Mouse (Mus musculus) liver, embryonic 15.5 days (tissue): ENCODE measurements around the gene Adam1b. TPM values are rescaled to one million over a fixed set of nuclear protein-coding genes. Genes with fewer than 3 reads are reported as not detected.

Experiments
- ATAC-seq: fragments of 200-750 bp; cut with Nextera tagmentation; 2 replicates; pipeline ENCODE4 v1.8.0; 2017; ENCODE audit warnings: moderate number of reproducible peaks, mild to moderate bottlenecking, moderate library complexity; ENCODE audit not compliant: insufficient read depth
- H3K27ac ChIP-seq: fragments of 300-500 bp; sonication (generic); replicated peaks from 2 replicates; pipeline ENCODE4 v1.5.1; 2015; ENCODE audit warnings: mild to moderate bottlenecking, inconsistent platforms
- H3K27me3 ChIP-seq: fragments of 300-500 bp; sonication (generic); 2 replicates; pipeline ENCODE4 v1.6.1; 2015; ENCODE audit warnings: mild to moderate bottlenecking, inconsistent platforms
- H3K36me3 ChIP-seq: fragments of 300-500 bp; sonication (generic); replicated peaks from 2 replicates; pipeline ENCODE4 v1.6.1; 2015; ENCODE audit warnings: moderate library complexity, mild to moderate bottlenecking, inconsistent platforms
- H3K4me1 ChIP-seq: fragments of 300-500 bp; sonication (generic); replicated peaks from 2 replicates; pipeline ENCODE4 v1.6.1; 2015; ENCODE audit warnings: inconsistent platforms
- H3K4me2 ChIP-seq: fragments of 300-500 bp; sonication (generic); 2 replicates; pipeline ENCODE4 v1.6.1; 2015; ENCODE audit warnings: moderate library complexity, mild to moderate bottlenecking, inconsistent platforms
- H3K4me3 ChIP-seq: fragments of 300-500 bp; sonication (generic); replicated peaks from 2 replicates; pipeline ENCODE4 v1.5.1; 2015; ENCODE audit warnings: mild to moderate bottlenecking, inconsistent platforms
- H3K9ac ChIP-seq: fragments of 300-500 bp; sonication (generic); 2 replicates; pipeline ENCODE4 v1.6.1; 2015; ENCODE audit warnings: moderate library complexity, mild to moderate bottlenecking, inconsistent platforms
- H3K9me3 ChIP-seq: fragments of 300-500 bp; sonication (generic); replicated peaks from 2 replicates; pipeline ENCODE4 v1.6.1; 2016; ENCODE audit warnings: inconsistent platforms
- WGBS: fragments of 180-500 bp; shearing (Covaris S2); methylation state at CpG from one replicate; pipeline ENCODE4 v1.1.7; 2015; ENCODE audit warnings: mixed read lengths; ENCODE audit not compliant: insufficient replicate concordance; 5-methylcytosine and 5-hydroxymethylcytosine counted together
- polyA plus RNA-seq: library from polyadenylated mRNA; unstranded; fragments of >200 nt; fragmentation: Nextera tagmentation; extraction: Ambion mirVana; gene quantifications from 2 replicates; pipeline ENCODE4 v1.2.1, GENCODE M21; 2015

Adam1b gene
- polyA plus RNA-seq, 1 experiment from 2014 or later: not detected

DNA sequence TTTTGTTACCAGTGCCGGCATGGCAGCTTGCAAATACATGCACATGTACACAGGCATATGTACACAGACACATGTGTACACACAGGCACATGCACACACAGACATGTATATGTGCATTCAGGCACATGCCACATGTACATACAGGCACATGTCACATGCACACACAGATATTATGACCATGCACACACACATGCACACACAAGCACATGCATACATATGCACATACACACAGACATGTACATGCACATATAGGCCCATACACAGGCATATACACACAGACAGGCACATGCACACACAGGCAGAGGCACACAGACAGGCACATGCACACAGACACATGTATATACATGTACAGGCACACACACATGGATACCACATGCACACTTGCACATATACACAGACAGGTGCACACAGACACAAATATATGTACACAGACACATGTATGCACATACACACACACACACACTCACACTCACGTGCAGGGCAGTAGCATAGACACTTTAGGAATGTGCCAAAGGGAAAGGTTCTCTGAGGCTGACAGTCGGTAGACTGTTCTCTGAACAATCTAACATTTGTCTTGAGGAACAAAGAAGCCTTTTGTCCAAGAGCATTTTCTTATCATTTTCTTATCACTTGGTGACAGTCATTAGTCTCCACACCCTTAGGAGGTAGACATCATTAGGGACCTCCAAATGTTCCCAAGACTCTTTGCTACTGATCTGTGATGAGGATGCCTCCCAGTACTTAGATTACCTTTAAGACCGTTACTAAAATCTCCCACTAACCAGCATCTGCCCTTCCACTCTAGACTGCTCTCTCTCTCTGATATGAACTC is 41.7 kb downstream of the Adam1b start:
- Histone ChIP-seq H3K27ac (peak overlapping the region; percentile 54; the same call in 1 of the 2 replicates), H3K4me2 (no peak overlapping the region), H3K4me3 (no peak overlapping the region), H3K36me3 (no peaks in the 10 kb centered on the region), H3K4me1 (peaks cover 25% of the 10 kb centered on the region), H3K9me3 (no peaks in the 10 kb centered on the region), H3K9ac (no peak overlapping the region), H3K27me3 (no peaks in the 10 kb centered on the region)
- 30% methylated on average over 4 of the region's 4 CpGs for WGBS
- peak; percentile 80 for ATAC-seq

DNA sequence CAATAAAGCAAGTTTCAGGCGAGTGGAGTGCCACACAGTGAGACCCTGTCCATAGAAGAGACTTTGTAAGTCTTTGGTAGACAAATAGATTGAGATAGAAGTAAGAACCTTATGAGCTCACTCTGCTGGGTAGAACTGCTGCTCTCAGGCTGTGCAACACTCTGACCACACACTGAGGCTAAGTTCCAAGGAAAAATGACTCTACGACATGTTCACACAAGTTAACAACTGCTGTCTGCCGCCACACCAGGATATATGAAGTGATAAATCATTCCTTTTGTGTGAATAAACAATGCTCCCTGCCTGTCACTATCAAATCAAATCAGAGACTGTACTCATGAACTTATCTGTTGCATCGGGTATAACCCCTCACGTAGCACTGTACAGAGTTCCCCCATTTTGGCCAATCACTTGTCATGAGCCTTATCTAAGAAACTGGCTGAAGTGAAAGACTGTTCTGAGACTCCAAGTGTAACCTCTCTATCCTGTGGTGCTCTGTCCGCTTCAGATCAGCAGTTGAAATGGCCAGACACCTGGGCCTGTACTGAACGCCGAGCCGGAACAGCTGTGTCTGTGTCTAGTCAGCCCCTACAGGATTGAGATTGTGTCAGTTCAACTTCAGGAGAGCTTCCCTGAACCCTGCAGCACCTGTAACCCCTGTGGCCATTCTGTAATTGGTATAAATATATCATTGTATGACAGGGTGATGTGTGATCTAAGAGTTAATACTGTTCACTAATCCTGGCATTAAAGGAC is 47.5 kb downstream of the Adam1b start:
- Histone ChIP-seq H3K9ac (no peak overlapping the region), H3K27ac (no peak overlapping the region), H3K4me3 (no peak overlapping the region), H3K36me3 (no peaks in the 10 kb centered on the region), H3K4me2 (no peak overlapping the region), H3K9me3 (no peaks in the 10 kb centered on the region), H3K4me1 (peaks cover 41% of the 10 kb centered on the region), H3K27me3 (no peaks in the 10 kb centered on the region)
- ATAC-seq: no peak
- WGBS: 48% methylated on average over 9 of the region's 9 CpGs

- WGBS: 84% methylated on average over 3 of the region's 3 CpGs
- ATAC-seq: no peak
- Histone ChIP-seq H3K4me2 (no peak overlapping the region), H3K36me3 (peaks cover 4% of the 10 kb centered on the region; the same call in 1 of the 2 replicates), H3K4me1 (peaks cover 53% of the 10 kb centered on the region), H3K27ac (no peak overlapping the region), H3K27me3 (no peaks in the 10 kb centered on the region), H3K9me3 (no peaks in the 10 kb centered on the region), H3K4me3 (no peak overlapping the region), H3K9ac (no peak overlapping the region)
These were observed 48.8 kb downstream of the Adam1b start for GRCm38 (mm10) chr5:121454503-121454782.

GRCm38 (mm10) chr5:121453743-121454502 is 49.3 kb downstream of the Adam1b start:
- H3K27ac ChIP-seq: peak overlapping the region; percentile 91; the same call in 1 of the 2 replicates
- H3K4me2 ChIP-seq: peak overlapping the region; percentile 96; the same call in 1 of the 2 replicates
- WGBS: 83% methylated on average over 13 of the region's 13 CpGs
- peaks cover 9% of the 10 kb centered on the region for H3K36me3 ChIP-seq
- no peak overlapping the region; the same call in 1 of the 2 replicates for H3K9ac ChIP-seq
- no peaks in the 10 kb centered on the region for H3K27me3 ChIP-seq
- peaks cover 58% of the 10 kb centered on the region for H3K4me1 ChIP-seq
- H3K9me3 ChIP-seq: no peaks in the 10 kb centered on the region
- no peak overlapping the region; the same call in 1 of the 2 replicates for H3K4me3 ChIP-seq
- no peak for ATAC-seq

DNA sequence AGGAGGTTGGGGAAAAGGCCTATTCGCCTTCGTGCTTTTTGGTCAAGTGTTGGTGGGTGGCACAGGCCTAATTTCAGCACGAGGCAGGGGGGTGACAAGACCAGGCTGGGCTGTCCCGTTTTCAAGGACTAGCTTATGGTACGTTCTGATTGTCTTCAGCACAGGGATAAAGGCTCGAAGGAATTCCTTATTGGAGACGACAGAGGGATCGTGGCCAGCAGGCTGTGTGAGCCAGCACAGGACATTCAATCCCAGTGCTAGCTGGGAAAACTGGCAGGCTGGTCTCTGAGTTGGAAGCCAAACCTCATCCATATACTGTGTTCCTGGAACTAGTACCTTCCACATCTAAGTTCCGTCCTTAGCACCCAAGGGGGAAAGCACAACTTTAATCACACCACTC is 50.3 kb downstream of the Adam1b start:
- peak overlapping the region; percentile 91 for H3K27ac ChIP-seq
- H3K9ac ChIP-seq: peak overlapping the region; percentile 98
- peaks cover 20% of the 10 kb centered on the region for H3K36me3 ChIP-seq
- H3K4me1 ChIP-seq: peaks cover 58% of the 10 kb centered on the region
- no peaks in the 10 kb centered on the region for H3K9me3 ChIP-seq
- no peaks in the 10 kb centered on the region for H3K27me3 ChIP-seq
- peak; percentile 1; the same call in 1 of the 2 replicates for ATAC-seq
- WGBS: 6% methylated on average over 9 of the region's 9 CpGs
- peak overlapping the region; percentile 96 for H3K4me2 ChIP-seq
- peak overlapping the region; percentile 83 for H3K4me3 ChIP-seq

DNA sequence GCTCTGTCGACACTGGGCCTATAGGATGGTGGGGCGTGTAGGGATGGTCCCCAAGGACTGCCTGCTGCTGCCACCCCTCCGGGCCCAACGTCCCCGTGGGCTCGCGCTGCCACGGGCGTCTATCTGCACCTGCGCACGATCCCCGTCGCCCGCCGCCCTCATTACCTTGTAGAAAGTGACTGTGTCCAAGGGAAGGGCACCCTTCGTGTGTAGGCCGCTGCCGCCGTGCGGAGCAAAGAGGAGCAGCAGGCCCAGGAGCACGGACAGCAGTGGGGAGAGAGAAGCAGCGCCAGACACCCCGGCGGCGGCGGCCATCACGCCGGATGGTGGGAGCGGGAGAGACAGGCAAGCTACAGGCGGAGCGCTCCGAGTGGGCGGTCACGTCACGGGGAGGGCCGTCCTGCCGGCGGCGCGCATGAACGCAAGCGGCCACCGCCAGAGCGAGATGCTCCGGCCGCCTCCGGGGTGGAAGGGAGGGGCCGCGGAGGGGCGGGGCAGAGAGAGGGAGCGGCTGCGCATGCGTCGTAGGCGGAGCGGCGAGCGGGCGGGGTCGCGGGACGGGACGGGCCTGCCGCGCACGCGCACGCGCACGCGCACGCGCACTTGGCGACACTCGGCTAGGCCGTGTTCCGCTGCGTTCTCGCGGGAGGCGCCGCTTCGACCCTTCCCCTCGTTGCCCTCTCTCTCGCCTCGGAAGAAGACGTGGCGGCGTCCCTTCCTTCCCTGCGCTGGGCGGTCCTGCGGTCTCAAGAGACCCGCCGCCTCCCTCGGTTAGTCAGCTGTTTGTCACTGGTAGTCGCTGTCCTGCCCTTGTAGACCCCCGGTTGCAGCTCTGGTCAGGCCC is 51.0 kb downstream of the Adam1b start, which contains the start of gene Erp29:
TSS of gene Erp29 (minus strand) at position 481 of the 844 bp plus-strand sequence.
- under 1% methylated on average over 96 of the region's 97 CpGs for WGBS
- peak within 1 kb of the TSS; percentile 98 for H3K9ac ChIP-seq
- peaks cover 58% of the 10 kb centered on the region for H3K4me1 ChIP-seq
- H3K27ac ChIP-seq: peak within 1 kb of the TSS; percentile 94
- no peaks in the 10 kb centered on the region for H3K27me3 ChIP-seq
- H3K36me3 ChIP-seq: peaks cover 26% of the 10 kb centered on the region
- H3K9me3 ChIP-seq: no peaks in the 10 kb centered on the region
- peak within 1 kb of the TSS; percentile 96 for H3K4me2 ChIP-seq
- ATAC-seq: peak; percentile 95
- H3K4me3 ChIP-seq: peak within 1 kb of the TSS; percentile 83

DNA sequence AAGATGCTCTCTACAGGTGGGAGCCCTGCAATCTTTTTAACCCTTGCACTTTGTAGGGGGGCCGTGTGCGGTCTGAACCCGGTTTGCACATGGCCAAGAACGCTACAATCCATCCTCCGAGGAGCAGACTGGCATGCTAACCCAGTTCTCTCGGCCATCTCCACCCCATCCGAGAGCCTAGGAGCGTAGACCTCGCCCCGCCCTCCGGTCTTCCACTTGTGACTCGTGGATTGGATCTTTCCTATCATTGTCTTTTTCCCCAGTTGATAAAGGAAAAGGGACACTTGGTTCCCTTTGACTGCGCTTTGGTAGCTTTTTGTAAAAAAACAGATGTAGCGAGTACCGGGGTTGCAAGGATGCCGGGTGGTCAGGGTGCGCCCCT is 51.6 kb downstream of the Adam1b start, which contains the start of gene Tmem116:
TSS of gene Tmem116 (plus strand) at position 250 of the 382 bp plus-strand sequence.
- ATAC-seq: peak; percentile 50
- H3K4me2 ChIP-seq: peak within 1 kb of the TSS; percentile 96
- no peaks in the 10 kb centered on the region for H3K27me3 ChIP-seq
- peak within 1 kb of the TSS; percentile 98 for H3K9ac ChIP-seq
- H3K4me1 ChIP-seq: peaks cover 58% of the 10 kb centered on the region
- peak within 1 kb of the TSS; percentile 83 for H3K4me3 ChIP-seq
- 0% methylated on average over 17 of the region's 17 CpGs for WGBS
- no peaks in the 10 kb centered on the region for H3K9me3 ChIP-seq
- peak within 1 kb of the TSS; percentile 94 for H3K27ac ChIP-seq
- peaks cover 32% of the 10 kb centered on the region for H3K36me3 ChIP-seq

DNA sequence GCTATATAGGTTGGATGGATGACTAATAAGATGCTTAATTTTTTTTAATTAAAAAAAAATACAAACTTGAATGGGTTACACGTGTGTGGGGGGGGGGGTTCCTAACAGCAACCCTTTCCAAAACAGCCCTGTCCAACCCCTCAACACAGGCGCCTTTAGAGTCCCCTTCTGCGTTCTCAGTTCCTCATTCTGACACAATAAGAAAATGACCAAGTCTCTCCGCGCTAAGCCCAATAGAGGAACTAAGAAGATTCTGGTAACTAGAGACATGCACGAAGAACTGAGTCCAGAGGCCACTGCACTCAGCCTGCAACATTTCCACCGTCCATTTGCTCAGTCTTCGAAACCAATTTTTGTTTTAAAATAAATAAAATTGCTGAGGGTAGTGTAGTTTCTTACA is 52.0 kb downstream of the Adam1b start:
- H3K4me1 ChIP-seq: peaks cover 56% of the 10 kb centered on the region
- WGBS: 6% methylated on average over 8 of the region's 8 CpGs
- ATAC-seq: no peak

GRCm38 (mm10) chr5:121450476-121450875 is 52.8 kb downstream of the Adam1b start:
- Histone ChIP-seq H3K27ac (peak overlapping the region; percentile 21), H3K36me3 (peaks cover 44% of the 10 kb centered on the region), H3K9me3 (no peaks in the 10 kb centered on the region), H3K4me1 (peaks cover 48% of the 10 kb centered on the region), H3K4me3 (peak overlapping the region; percentile 83), H3K4me2 (peak overlapping the region; percentile 96), H3K27me3 (no peaks in the 10 kb centered on the region), H3K9ac (no peak overlapping the region)
- no peak for ATAC-seq
- WGBS: 65% methylated on average over 9 of the region's 9 CpGs

More for the DNA sequence above, 52.0 kb downstream of the Adam1b start:
- Histone ChIP-seq H3K4me3 (peak overlapping the region; percentile 83), H3K27me3 (no peaks in the 10 kb centered on the region), H3K9ac (peak overlapping the region; percentile 88), H3K27ac (peak overlapping the region; percentile 94), H3K9me3 (no peaks in the 10 kb centered on the region), H3K36me3 (peaks cover 37% of the 10 kb centered on the region), H3K4me2 (peak overlapping the region; percentile 96)
